Mouse (Mus musculus) Patski (cell line): ENCODE results near the gene Nampt. TPM values are rescaled to one million over a fixed set of nuclear protein-coding genes. Genes with fewer than 3 reads are reported as not detected.
"Not testable (repeated sequence)": the region's sequence is repeated elsewhere in the genome, so short reads cannot be mapped to it uniquely, and the experiment has no call there.

Source experiments
- ATAC-seq: fragments of 100-300 bp; one replicate; pipeline ENCODE4 v1.8.0; 2021
- CTCF ChIA-PET: fragments of 350-600 bp; sonication (Branson Sonifier 250); formaldehyde crosslinking; loops from one replicate; lab custom pipeline; 2022; ENCODE audit warnings: inconsistent platforms; lab: Charles Lee
- POLR2A ChIA-PET: fragments of 350-600 bp; sonication (Branson Sonifier 250); formaldehyde crosslinking; loops from one replicate; lab custom pipeline; 2022; ENCODE audit warnings: antibody characterized with exemption, inconsistent platforms; lab: Charles Lee
- DNase-seq: peaks from one replicate; pipeline ENCODE4 v3.0.0-alpha.2; 2011; ENCODE audit warnings: low read depth, low spot score
- H3K27me3 ChIP-seq: fragments of 371-371 bp; one replicate; pipeline ENCODE4 v1.5.1; 2021
- CTCF ChIP-seq: fragments of 100-300 bp; IDR thresholded peaks from one replicate; pipeline ENCODE4 v1.5.1; 2021
- in situ Hi-C: fragments of 300-500 bp; cut with MboI; formaldehyde crosslinking; loops from 3 replicates; pipeline ENCODE4 v1.11.1; 2018; ENCODE audit warnings: low pct_unique_long_range_greater_than_20kb, mixed read lengths
- polyA plus RNA-seq: library from polyadenylated mRNA; unstranded; gene quantifications from one replicate; pipeline ENCODE4 v1.2.3, GENCODE M21; 2021

Gene Nampt
- polyA plus RNA-seq, 1 experiment from 2014 or later = 76.5 TPM

- in situ Hi-C loops = no loop called here
- CTCF ChIA-PET = no interaction called here
- peaks cover 5% of the 10 kb centered on the region for H3K27me3 ChIP-seq
- TF ChIP-seq CTCF = no peak
- no peak for DNase-seq
- ATAC-seq = no peak
- POLR2A ChIA-PET = no interaction called here
These were observed 58.7 kb downstream of the Nampt start for GRCm38 (mm10) chr12:32877964-32878571.

DNA sequence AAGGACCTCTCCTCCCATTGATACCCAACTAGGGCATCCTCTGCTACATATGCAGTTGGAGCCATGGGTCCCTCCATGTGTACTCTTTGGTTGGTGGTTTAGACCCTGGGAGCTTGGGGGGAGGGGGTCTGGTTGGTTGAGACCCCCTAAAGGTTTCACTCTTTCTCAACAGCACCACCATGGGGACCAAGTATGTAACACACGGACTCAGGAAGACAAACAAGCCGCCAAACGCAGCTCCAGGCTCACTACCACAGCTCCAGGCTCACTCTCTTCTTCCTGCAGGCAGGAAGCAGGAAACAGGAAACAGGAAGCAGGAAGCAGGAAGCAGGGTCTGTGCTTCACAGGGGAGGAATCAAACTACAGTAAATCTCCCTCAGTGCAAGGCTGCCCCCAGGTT is 60.0 kb downstream of the Nampt start:
- in situ Hi-C loops = no loop called here
- TF ChIP-seq CTCF = no peak
- H3K27me3 ChIP-seq = peaks cover 5% of the 10 kb centered on the region
- DNase-seq (no peak), ATAC-seq (no peak)
- POLR2A ChIA-PET = no interaction called here
- CTCF ChIA-PET = no interaction called here

- POLR2A ChIA-PET = no interaction called here
- no peaks in the 10 kb centered on the region for H3K27me3 ChIP-seq
- CTCF ChIA-PET = no interaction called here
- ATAC-seq = no peak
- no peak for DNase-seq
- in situ Hi-C loops = no loop called here
- no peak for TF ChIP-seq CTCF
These were observed 65.0 kb downstream of the Nampt start for GRCm38 (mm10) chr12:32884356-32884755.

- no peaks in the 10 kb centered on the region for H3K27me3 ChIP-seq
- in situ Hi-C loops = no loop called here
- ATAC-seq (no peak), DNase-seq (no peak)
- ChIA-PET CTCF (no interaction called here), POLR2A (no interaction called here)
- no peak for TF ChIP-seq CTCF
These were observed 65.7 kb downstream of the Nampt start for GRCm38 (mm10) chr12:32885041-32885440.

DNA sequence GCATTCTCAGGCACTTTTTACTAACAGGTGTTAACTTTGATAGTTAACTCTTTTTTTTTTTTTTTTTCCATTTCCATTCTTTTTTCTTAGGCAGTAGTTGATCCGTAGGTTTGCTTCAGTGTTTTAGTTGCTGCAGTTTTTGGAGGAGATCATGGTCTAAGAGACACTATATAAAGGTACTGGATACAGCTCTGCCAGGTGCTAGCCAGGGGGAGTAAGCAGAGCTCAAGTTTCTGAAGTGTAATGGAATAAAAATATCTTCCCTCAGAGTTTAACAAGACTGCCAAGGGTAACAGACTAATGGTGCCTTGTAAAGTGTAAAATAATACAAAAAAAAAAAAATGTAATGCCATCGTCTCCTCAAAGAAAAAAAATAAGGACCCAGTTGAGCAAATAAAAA is 67.0 kb downstream of the Nampt start:
- ATAC-seq (no peak), DNase-seq (no peak)
- no peaks in the 10 kb centered on the region for H3K27me3 ChIP-seq
- TF ChIP-seq CTCF = no peak
- in situ Hi-C loops = no loop called here
- CTCF ChIA-PET = no interaction called here
- POLR2A ChIA-PET = no interaction called here

GRCm38 (mm10) chr12:32888226-32888625 is 68.9 kb downstream of the Nampt start:
- CTCF ChIA-PET = no interaction called here
- TF ChIP-seq CTCF = no peak
- ATAC-seq (no peak), DNase-seq (no peak)
- in situ Hi-C loops = no loop called here
- no peaks in the 10 kb centered on the region for H3K27me3 ChIP-seq
- POLR2A ChIA-PET = no interaction called here

- TF ChIP-seq CTCF = no peak
- CTCF ChIA-PET = no interaction called here
- ATAC-seq (no peak), DNase-seq (no peak)
- in situ Hi-C loops = no loop called here
- POLR2A ChIA-PET = no interaction called here
- no peaks in the 10 kb centered on the region for H3K27me3 ChIP-seq
These were observed 70.5 kb downstream of the Nampt start for GRCm38 (mm10) chr12:32889846-32890245.

- no peak for ATAC-seq
- ChIA-PET POLR2A (no interaction called here), CTCF (no interaction called here)
- no peak for DNase-seq
- no peaks in the 10 kb centered on the region for H3K27me3 ChIP-seq
- in situ Hi-C loops = no loop called here
- TF ChIP-seq CTCF = no peak
These were observed 71.1 kb downstream of the Nampt start for GRCm38 (mm10) chr12:32890455-32890854.

- H3K27me3 ChIP-seq, DNase-seq, POLR2A ChIA-PET, ATAC-seq, in situ Hi-C loops: not testable (repeated sequence)
- CTCF ChIA-PET = interaction anchor here (0.7 kb wide), 1 partner anchor 34 kb away, joined by 3 read pairs; no protein-coding TSS in a partner anchor
These were observed 71.9 kb downstream of the Nampt start for GRCm38 (mm10) chr12:32891271-32891670.

DNA sequence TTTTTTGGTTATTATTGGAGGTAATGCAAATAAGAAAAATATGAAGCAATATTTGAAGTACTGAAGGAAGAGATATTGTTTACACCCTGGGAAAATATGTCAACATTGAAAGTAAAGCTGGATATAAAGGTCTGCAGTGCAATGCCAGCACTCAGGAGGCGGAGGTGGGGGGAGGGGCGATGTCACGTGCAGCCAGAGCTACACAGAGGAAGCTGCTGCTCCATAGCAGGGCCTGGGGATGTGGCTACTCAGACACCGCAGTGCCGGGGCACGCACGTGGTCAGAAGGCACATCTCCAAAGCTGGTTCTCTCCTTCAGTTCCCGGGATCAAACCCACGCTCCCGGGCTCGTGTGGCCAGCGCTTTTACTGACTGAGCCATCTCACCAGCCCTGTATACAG is 73.9 kb downstream of the Nampt start:
- no peak for DNase-seq
- TF ChIP-seq CTCF = no peak
- POLR2A ChIA-PET = no interaction called here
- CTCF ChIA-PET = no interaction called here
- H3K27me3 ChIP-seq = no peaks in the 10 kb centered on the region
- in situ Hi-C loops = no loop called here
- no peak for ATAC-seq

DNA sequence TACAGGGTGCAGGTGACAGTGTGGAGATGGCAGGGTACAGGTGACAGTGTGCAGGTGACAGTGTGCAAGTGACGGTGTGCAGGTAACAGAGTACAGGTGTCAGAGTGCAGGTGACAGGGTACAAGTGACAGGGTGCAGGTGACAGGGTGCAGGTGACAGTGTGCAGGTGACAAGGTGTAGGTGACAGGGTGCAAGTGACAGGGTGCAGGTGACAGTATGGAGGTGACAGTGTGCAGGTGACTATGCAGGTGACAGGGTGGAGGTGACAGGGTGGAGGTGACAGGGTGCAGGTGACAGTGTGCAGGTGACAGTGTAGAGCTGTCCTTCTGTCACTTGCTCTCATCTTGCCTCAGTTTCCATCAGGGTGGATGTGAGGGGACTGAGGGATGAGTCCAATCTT is 76.5 kb downstream of the Nampt start:
- ChIA-PET CTCF (interaction anchor here (0.8 to 1.6 kb wide), 2 partner anchors 10 to 13 kb away, joined by 3 read pairs; no protein-coding TSS in a partner anchor), POLR2A (no interaction called here)
- no peak for ATAC-seq
- no peaks in the 10 kb centered on the region for H3K27me3 ChIP-seq
- DNase-seq = no peak
- no peak for TF ChIP-seq CTCF
- in situ Hi-C loops = loop anchor here (5.0 kb wide), 1 partner anchor 259 kb away; no protein-coding TSS in a partner anchor

DNA sequence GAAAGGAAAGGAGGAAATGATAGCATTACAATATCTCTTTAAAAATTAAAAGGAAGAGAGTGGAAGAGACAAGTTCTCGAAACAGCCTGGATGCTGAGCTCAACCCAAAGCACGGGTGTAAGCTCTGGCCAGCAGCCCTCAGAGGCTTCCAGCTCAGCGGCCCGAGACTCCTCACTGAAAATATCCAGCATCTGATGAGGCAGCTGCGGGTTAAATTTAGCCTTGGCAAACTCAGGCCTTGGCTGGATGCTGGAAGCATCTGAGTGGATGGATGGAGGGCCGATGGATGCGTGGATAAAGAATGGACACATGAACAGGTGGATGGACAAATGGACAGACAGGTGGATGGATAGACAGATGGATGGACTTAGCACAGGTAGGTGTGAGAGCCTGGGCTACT is 77.2 kb downstream of the Nampt start:
- ChIA-PET CTCF (interaction anchor here (0.8 to 1.9 kb wide), 5 partner anchors 10 to 70 kb away, joined by 3 to 5 read pairs (median 3); no protein-coding TSS in a partner anchor), POLR2A (no interaction called here)
- DNase-seq = no peak
- TF ChIP-seq CTCF = no peak
- H3K27me3 ChIP-seq = no peaks in the 10 kb centered on the region
- ATAC-seq = no peak
- in situ Hi-C loops = loop anchor here (5.0 kb wide), 1 partner anchor 259 kb away; no protein-coding TSS in a partner anchor
